ENCODE assay signal across 8 mouse cellular contexts in genomic region chr2:14295334-14295733, GRCm38 (mm10).
DNase-seq lines count a peak whose midpoint lies in the region; ATAC-seq and TF ChIP-seq lines count a peak whose summit lies in the region.

No protein-coding gene starts in this region.

- no peak; the same call in none of the 2 replicates for TF ChIP-seq RAD21 in MEL (IDR thresholded peaks at IDR 0.05; ENCODE audit: low read depth, low read length)

- TF ChIP-seq POLR2A in MEL (IDR thresholded peaks at IDR 0.05; ENCODE audit: control insufficient read depth in 1 of 2, insufficient read depth in 1 of 2, low read depth in 1 of 2, low read length in 2 of 2, poor library complexity in 1 of 2), result no peak

- H3K4me1 ChIP-seq in MEL (ENCODE audit: control insufficient read depth in 1 of 2, insufficient read depth in 2 of 2, low read length in 2 of 2), result no peaks in the 10 kb centered on the region
- no peaks in the 10 kb centered on the region for H3K4me1 ChIP-seq in forebrain, embryonic 16.5 days (replicated peaks; ENCODE audit: control insufficient read depth, insufficient read depth, low read length)
- H3K4me1 ChIP-seq in hindbrain, embryonic 13.5 days (replicated peaks), result no peaks in the 10 kb centered on the region

- H3K79me2 ChIP-seq in MEL (ENCODE audit: control insufficient read depth, insufficient read depth, low read length, poor library complexity), result no peaks in the 10 kb centered on the region

- H3K4me2 ChIP-seq in forebrain, embryonic 16.5 days (ENCODE audit: low read length), result no peak overlapping the region
- H3K4me2 ChIP-seq in hindbrain, embryonic 13.5 days, result no peak overlapping the region

- ATAC-seq in forebrain, embryonic 16.5 days, result peak; percentile 75
- 0 out of 2 replicates have a peak, but pooled peaks have one; percentile 52 for ATAC-seq in hindbrain, embryonic 13.5 days (ENCODE audit: low FRiP score)
- peak; percentile 100 for ATAC-seq in megakaryocyte, adult 5-6 weeks (ENCODE audit: poor library complexity, severe bottlenecking)

- H3K36me3 ChIP-seq in MEL (ENCODE audit: control insufficient read depth in 1 of 2, insufficient read depth in 2 of 2, low read length in 2 of 2), result no peaks in the 10 kb centered on the region
- no peaks in the 10 kb centered on the region for H3K36me3 ChIP-seq in forebrain, embryonic 16.5 days (ENCODE audit: control insufficient read depth, insufficient read depth)
- H3K36me3 ChIP-seq in hindbrain, embryonic 13.5 days, result no peaks in the 10 kb centered on the region

- H3K9ac ChIP-seq in MEL (ENCODE audit: control insufficient read depth, low read depth, low read length, poor library complexity, severe bottlenecking), result no peak overlapping the region
- no peak overlapping the region for H3K9ac ChIP-seq in forebrain, embryonic 16.5 days (replicated peaks; ENCODE audit: low read depth, low read length)
- no peak overlapping the region for H3K9ac ChIP-seq in hindbrain, embryonic 13.5 days

- H3K4me3 ChIP-seq in MEL (ENCODE audit: control insufficient read depth in 1 of 2, insufficient read depth in 1 of 2, low read depth in 2 of 2, low read length in 2 of 2), result no peak overlapping the region
- H3K4me3 ChIP-seq in forebrain, embryonic 16.5 days (replicated peaks; ENCODE audit: low read length), result no peak overlapping the region
- H3K4me3 ChIP-seq in hindbrain, embryonic 13.5 days, result no peak overlapping the region

- peak; percentile 83 for DNase-seq in MEL (ENCODE audit: low read depth, low spot score)
- DNase-seq in c-Kit-positive CD71-positive TER-119-positive erythroid progenitor cells, embryonic 14.5 days (ENCODE audit: low spot score), result peak; percentile 65
- DNase-seq in layer of hippocampus, postnatal 14 days (ENCODE audit: low spot score in 2 of 2), result peak; percentile 89 to 93
- peak; percentile 92 for DNase-seq in right cerebral cortex, adult 2 months (ENCODE audit: low spot score in 2 of 2)
- peak; percentile 92 for DNase-seq in urinary bladder, postnatal 14 days (ENCODE audit: low spot score)

- H3K9me3 ChIP-seq in MEL (replicated peaks; ENCODE audit: insufficient read depth, low read length), result no peaks in the 10 kb centered on the region
- H3K9me3 ChIP-seq in forebrain, embryonic 16.5 days (ENCODE audit: control insufficient read depth, low read length), result no peaks in the 10 kb centered on the region
- H3K9me3 ChIP-seq in hindbrain, embryonic 13.5 days, result no peaks in the 10 kb centered on the region

- no peak for TF ChIP-seq EP300 in MEL (IDR thresholded peaks at IDR 0.05; ENCODE audit: low read depth in 1 of 2, low read length in 2 of 2)

- TF ChIP-seq CTCF in MEL (IDR thresholded peaks at IDR 0.05 in 2 of 3, conservative IDR thresholded peaks at IDR 0.05 in 1 of 3; ENCODE audit: control insufficient read depth in 1 of 3, insufficient read depth in 1 of 3, low read depth in 2 of 3, low read length in 3 of 3, poor library complexity in 1 of 3, severe bottlenecking in 1 of 3), result peak in 2 of 3 experiments; percentile 92 to 98

- H3K27me3 ChIP-seq in MEL (ENCODE audit: control insufficient read depth in 1 of 2, insufficient read depth in 2 of 2, low read length in 2 of 2), result no peaks in the 10 kb centered on the region
- no peaks in the 10 kb centered on the region for H3K27me3 ChIP-seq in forebrain, embryonic 16.5 days (replicated peaks; ENCODE audit: control insufficient read depth, insufficient read depth, low read length)
- H3K27me3 ChIP-seq in hindbrain, embryonic 13.5 days, result no peaks in the 10 kb centered on the region

- no peak overlapping the region for H3K27ac ChIP-seq in MEL (ENCODE audit: control insufficient read depth, low read depth, low read length)
- no peak overlapping the region for H3K27ac ChIP-seq in forebrain, embryonic 16.5 days (ENCODE audit: low read length)
- H3K27ac ChIP-seq in hindbrain, embryonic 13.5 days, result no peak overlapping the region

- WGBS in forebrain, embryonic 16.5 days, result 36% methylated on average over 5 of the region's 5 CpGs
- WGBS in hindbrain, embryonic 13.5 days, result 44% methylated on average over 5 of the region's 5 CpGs

TF ChIP-seq in MEL, 35 proteins besides CTCF, POLR2A, EP300 and RAD21:
- TF ChIP-seq POLR2AphosphoS5 (IDR thresholded peaks at IDR 0.05; ENCODE audit: borderline replicate concordance, low read depth, low read length) (no peak), UBTF (IDR thresholded peaks at IDR 0.05; ENCODE audit: borderline replicate concordance, insufficient read depth, low read depth, low read length) (no peak), ZNF384 (IDR thresholded peaks at IDR 0.05; ENCODE audit: low read depth, low read length) (0 out of 2 replicates have a peak, but pooled peaks have one; percentile 32), ZC3H11A (IDR thresholded peaks at IDR 0.05; ENCODE audit: low read depth, low read length) (peak; percentile 100), SMC3 (IDR thresholded peaks at IDR 0.05; ENCODE audit: low read depth, low read length) (peak; percentile 100), MYB (IDR thresholded peaks at IDR 0.05; ENCODE audit: low read depth, low read length) (no peak; the same call in 1 of the 2 replicates), TCF12 (IDR thresholded peaks at IDR 0.05; ENCODE audit: low read depth, low read length) (no peak), MYC (IDR thresholded peaks at IDR 0.05; ENCODE audit: low read depth, low read length) (peak; percentile 73), MAZ (IDR thresholded peaks at IDR 0.05; ENCODE audit: low read depth, low read length) (peak; percentile 60; the same call in 1 of the 2 replicates), JUND (IDR thresholded peaks at IDR 0.05; ENCODE audit: low read depth, low read length) (peak; percentile 68; the same call in 1 of the 2 replicates), USF1 (IDR thresholded peaks at IDR 0.05; ENCODE audit: low read depth, low read length) (no peak), GABPA (IDR thresholded peaks at IDR 0.05; ENCODE audit: low read depth, low read length) (no peak), MAFK (IDR thresholded peaks at IDR 0.05; ENCODE audit: borderline replicate concordance, low read depth, low read length) (no peak), BHLHE40 (IDR thresholded peaks at IDR 0.05; ENCODE audit: borderline replicate concordance, low read depth, low read length) (no peak), SIN3A (IDR thresholded peaks at IDR 0.05; ENCODE audit: low read length) (peak; percentile 52), MAX (IDR thresholded peaks at IDR 0.05; ENCODE audit: low read length) (peak; percentile 79)
TF ChIP-seq in MEL: peak in this region for 8.
